Mouse (Mus musculus) layer of hippocampus, adult 2 months (tissue): ENCODE data around the gene Vwa1. TPM values are rescaled to one million over a fixed set of nuclear protein-coding genes. Genes with fewer than 3 reads are reported as not detected.
"Not testable (repeated sequence)": the region's sequence is repeated elsewhere in the genome, so short reads cannot be mapped to it uniquely, and the experiment has no call there.

Experiments used
- DNase-seq, 2 experiments: peaks; one replicate each; pipeline ENCODE4 v3.0.0; 2022; ENCODE audit warnings: low spot score in 2 of 2
- H3K27ac ChIP-seq: fragments of 200-600 bp; 2 replicates; pipeline ENCODE4 v1.8.1; 2022
- H3K4me3 ChIP-seq: fragments of 200-600 bp; 2 replicates; pipeline ENCODE4 v1.8.1; 2022; ENCODE audit warnings: mild to moderate bottlenecking
- CTCF ChIP-seq: fragments of 200-600 bp; conservative IDR thresholded peaks from 2 replicates; pipeline ENCODE4 v1.8.1; 2022; ENCODE audit warnings: antibody characterized with exemption, mild to moderate bottlenecking, moderate library complexity
- total RNA-seq, 2 experiments: library from RNA; stranded (reverse); gene quantifications; 2 replicates each; pipeline ENCODE4 v1.2.3; 2021

Gene Vwa1
- total RNA-seq, 2 experiments from 2014 or later: 9.6 to 9.8 TPM

DNA sequence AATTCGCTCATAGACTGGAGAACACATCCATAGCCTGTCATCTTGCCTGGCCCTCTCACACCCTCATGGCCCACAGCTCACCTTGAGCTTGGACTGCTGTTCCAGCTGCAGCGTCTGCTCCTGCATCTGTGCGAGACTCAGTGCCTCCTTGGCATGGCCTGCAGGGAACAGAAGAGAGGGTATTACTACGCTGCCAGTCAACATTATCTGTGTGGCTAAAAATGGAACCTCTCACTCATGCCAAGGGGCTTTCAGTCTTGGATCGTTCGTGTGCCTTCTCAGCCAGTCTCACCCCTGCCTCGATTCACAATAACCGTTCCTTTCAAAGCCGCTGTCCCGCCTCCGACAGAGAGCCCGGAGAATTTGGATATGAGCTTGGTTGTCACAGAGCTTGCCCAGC lies 17.5 kb downstream of the Vwa1 start:
- no peak for TF ChIP-seq CTCF
- no peak overlapping the region for H3K27ac ChIP-seq
- no peak overlapping the region for H3K4me3 ChIP-seq
- DNase-seq: no peak

DNA sequence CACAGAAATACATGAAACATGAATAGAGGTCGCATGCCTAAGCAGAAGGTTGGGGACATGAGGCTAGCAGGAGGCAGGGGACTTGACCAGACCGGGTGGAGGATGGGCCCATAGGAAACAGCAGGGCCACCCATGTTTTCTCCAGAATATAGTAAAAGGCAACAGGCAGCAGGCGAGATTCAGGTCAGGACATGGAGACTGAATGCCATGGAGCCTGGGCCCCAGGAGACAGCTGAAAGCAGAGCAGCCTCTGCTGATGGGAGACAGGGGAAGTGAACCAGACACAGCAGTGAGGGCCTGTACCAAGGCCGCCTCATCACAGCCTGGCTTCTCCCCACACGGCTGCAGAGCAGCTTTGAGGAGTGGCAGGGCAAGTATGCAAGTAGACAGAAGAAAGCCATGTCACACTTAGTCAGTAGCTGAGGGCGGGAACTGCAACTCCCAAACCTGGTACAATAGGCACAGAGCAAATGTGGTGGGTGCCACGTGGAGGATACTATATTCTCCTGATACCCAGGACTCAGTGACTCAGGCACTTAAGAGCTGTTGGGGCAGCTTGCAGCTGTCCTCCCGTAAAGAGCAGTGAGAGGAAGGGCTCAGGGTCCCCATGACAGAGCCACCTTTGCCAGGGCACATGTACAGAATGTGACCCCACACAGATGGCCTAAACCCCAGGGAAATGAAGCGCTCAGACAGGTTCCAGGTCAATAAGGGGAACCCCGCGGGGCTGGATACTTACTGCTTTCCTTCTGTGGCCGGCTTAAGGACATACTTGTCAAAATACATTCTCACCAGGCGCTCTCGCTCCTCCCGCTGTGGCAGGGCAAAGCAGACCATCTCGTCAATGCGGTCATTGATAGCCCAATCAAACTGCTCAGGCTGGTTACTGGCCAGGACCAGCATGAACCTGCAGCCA lies 27.7 kb downstream of the Vwa1 start:
- no peak for DNase-seq
- Histone ChIP-seq H3K4me3 (no peak overlapping the region), H3K27ac (no peak overlapping the region)
- TF ChIP-seq CTCF: no peak

DNA sequence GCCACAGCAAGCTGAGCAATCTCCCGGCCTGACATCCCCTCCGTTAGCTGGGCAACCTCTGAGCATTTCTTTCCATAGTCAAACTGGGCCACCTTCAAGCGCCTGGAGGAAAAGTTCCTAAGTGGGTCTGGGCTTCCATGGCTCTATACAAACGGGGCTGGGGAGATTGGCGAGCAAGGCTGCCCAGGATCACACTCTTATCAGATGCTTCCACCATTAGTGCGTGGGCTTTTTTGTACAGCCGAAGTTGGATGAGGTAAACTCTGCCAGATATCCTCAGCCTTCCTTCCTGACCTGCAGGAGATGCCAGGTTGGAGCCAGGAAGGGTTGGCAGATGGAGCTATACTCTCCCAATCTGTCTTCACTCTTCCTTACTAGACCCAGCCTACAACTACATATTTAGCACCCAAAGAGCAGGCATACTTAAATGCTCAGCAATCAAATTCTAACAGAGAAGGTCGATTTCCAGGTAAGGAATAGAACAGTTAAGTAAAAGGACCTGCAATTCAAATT lies 28.4 kb downstream of the Vwa1 start:
- TF ChIP-seq CTCF: no peak
- DNase-seq: no peak
- Histone ChIP-seq H3K4me3 (no peak overlapping the region), H3K27ac (no peak overlapping the region)

DNA sequence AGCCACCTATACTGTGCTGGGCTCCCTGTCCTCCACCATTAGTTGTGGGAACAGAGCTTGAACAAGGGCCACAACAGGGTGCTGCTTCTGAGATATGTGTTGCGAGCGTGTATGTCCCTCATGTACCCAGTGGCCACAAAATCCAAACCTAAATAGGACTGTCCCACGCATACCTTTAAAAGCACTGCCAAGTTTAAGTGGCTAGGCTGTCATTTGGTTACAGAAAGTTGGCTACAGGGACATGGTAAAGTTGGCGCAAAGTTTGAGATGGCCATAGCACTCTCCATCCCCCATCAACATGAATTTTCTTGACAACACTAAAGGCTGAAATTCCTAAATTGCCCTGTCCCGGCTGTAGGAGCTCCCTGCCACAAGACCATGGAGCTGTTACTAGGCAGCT lies 29.4 kb downstream of the Vwa1 start:
- no peak overlapping the region for H3K27ac ChIP-seq

DNA sequence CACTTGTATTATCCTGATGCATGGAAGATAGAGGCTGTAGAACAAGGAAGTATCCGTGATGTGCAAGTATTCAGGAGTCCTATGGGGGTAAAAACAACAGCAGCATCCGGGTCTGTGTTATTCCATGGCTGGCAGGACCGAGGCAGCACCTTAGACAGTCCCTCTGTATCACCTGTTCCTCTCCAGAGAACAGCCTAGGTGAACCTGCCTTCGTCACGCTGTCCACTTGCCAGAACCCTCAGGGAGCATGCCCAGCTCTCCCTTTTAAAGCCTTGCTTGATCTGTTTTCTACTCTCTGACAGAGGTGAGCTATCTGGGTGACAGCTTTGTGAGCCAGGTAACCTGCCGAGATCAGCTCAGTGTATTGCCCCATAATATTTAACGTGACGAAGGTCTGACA lies 30.0 kb downstream of the Vwa1 start:
- Histone ChIP-seq H3K4me3 (no peak overlapping the region), H3K27ac (no peak overlapping the region)
- TF ChIP-seq CTCF: no peak
- DNase-seq: no peak

More for the DNA sequence above, 29.4 kb downstream of the Vwa1 start:
- no peak overlapping the region for H3K4me3 ChIP-seq
- no peak for TF ChIP-seq CTCF
- DNase-seq: no peak

DNA sequence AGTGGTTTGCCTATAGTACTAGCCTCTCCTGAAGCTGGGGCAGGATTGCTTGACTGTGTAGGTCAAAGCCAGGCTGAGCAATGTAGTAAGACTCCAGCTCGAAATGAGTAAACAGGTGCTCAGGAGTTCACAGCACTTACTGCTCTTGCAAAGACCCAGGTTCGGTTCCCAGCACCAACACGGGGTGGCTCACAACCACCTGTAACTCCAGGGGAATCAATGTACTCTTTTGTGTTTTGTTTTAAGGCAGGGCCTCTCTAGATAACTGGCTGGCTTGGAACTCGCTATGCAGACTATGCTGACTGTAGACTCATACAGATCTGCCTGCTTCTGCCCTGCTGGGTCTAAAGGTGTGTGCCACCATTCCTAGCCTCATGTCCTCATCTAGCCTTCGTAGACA lies 31.8 kb downstream of the Vwa1 start:
- DNase-seq: no peak
- TF ChIP-seq CTCF: no peak
- Histone ChIP-seq H3K4me3 (no peak overlapping the region), H3K27ac (no peak overlapping the region)

DNA sequence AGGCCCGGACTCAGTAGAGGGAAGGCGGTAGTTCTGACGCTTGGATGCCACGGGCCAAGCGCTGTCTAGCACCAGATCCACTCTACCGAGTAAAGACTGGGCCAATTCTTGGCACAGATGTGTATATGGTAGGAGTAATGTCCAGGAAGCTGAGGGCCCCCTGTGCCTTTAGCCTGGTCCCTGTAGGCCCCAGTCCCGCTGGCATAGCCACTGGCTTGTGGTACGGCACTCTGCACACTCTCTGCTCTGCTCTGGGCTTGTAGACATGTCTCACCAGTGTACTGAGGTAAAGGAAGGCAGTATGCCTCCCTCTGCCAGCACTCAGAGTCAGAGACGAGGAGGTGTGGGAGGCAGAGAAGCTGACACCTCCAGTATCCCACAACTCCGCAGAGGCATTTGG lies 33.8 kb downstream of the Vwa1 start:
- not testable (repeated sequence) for H3K27ac ChIP-seq, H3K4me3 ChIP-seq, DNase-seq

DNA sequence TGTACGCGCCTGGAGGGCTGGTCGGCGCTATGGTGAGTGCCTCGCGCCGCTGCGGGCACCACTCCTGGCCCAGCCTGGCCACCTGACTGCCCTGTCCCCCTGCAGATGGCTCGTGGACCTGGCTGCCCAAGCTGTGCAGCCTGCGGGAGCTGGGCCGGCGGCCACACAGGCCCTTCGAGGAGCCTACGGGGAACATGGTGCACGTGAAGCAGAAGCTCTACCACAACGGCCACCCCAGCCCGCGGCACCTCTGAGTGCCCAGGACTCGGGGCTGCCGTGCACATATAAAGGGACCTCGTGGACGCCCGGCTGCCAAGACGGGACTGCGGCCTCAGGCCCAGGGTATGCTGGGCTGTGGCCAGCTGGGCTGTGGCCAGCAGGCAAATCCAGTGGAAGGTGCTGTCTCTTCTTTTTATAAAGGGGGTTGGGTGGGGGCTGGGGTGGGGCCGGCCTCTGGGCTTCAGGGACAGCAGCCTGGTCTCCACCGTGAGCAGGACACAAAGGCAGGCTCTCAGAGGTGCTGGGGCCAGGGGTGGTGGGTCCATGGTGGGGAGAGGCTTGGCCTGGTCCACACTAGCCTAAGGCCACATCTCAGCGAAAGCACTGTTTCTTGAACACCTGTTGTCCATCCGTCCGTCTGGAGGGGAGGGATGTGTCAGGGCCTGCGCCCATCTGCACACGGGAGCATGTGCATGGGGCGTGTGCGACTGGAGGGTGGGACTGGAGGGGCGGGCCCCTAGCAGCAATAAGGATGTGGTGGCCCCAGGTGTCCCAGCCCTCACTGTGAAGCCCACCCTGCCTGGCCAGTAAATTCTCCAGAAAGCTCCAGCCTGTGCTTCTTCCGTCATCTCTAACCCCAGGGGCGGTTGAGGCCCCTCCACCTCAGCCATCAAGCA lies 34.5 kb downstream of the Vwa1 start:
- Histone ChIP-seq H3K4me3 (no peak overlapping the region), H3K27ac (peak overlapping the region; percentile 57; the same call in 1 of the 2 replicates)
- DNase-seq: no peak
- TF ChIP-seq CTCF: no peak

DNA sequence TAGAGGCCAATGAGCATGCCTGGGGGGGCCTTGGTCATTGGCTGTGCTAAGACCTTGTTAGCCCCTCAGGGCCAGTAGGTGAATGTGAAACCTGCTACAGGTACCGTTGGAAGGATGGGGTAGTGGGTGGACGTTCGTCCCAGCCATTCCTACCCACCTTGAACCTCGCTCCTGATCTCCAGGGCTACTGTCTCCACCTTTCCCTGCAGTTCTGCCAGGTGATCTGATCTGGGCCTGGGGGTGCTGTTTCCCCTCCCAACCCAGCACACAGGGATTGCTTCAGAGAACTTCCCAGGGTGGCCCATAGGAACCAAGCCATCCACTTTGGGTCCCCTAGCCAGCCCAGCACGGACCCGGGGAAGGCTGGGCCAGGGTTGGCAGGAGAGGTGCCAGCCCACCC lies 35.3 kb downstream of the Vwa1 start:
- H3K27ac ChIP-seq: peak overlapping the region; percentile 57; the same call in 1 of the 2 replicates
- H3K4me3 ChIP-seq: no peak overlapping the region
- DNase-seq: no peak
- TF ChIP-seq CTCF: peak; percentile 36

DNA sequence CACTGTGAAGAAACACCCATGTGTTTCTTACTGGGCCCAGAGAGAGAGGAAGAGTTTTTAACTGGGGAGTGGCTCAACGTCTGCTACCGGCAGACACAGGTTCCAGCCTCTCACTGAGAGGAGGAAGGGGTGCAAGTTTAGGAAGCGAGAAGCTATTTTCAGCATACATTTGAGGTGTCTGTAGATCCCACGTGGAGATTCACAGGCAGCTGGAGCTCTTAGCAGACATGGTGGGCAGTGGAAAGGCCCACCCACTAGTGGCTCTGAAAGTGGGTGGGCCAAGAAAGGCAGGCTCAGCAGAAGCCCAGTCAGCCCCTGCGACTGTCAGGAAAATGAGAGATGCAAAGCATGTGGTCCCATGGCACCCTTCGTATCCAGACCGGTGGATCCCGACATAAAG lies 36.2 kb downstream of the Vwa1 start:
- TF ChIP-seq CTCF: no peak
- Histone ChIP-seq H3K4me3 (no peak overlapping the region), H3K27ac (no peak overlapping the region)
- DNase-seq: no peak

DNA sequence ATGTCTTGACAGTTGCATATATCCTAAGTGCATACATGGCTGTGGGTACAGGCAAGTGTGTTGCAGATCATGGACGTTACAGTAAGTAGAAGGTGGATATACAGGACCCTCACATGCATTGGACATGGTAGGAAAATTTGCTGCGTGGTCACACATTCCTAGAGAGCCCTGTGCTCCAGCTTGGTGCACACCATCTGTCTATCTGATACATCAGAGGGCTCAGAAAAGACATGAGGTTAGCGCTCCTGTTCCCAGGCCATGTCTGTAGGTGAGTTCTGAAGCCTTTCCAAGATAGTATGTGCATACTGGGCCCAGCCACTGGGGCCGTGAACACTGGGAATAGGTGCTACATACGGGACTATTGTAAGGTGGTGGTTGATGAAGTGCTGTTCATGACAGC lies 38.1 kb downstream of the Vwa1 start:
- DNase-seq: no peak
- no peak for TF ChIP-seq CTCF
- Histone ChIP-seq H3K27ac (no peak overlapping the region), H3K4me3 (peak overlapping the region; percentile 81)

DNA sequence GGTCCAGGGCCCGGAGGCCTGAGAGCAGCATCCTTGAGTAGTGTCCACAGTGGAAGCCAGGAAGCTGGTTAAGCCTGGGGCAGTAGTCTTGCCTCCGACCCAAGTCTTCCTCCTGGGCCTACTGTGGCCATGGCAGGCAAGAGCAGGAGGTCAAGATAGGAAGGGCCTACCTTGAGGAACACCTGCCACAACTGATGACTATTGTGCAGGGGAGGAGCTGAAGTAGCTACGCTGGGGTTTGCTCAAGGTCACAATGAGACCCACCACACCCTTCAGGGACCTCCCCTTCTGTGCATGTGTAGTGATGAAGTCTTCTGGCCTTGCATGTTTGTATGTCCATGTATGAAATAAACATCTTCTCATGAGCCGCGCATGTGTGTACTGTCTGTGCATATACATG lies 38.7 kb downstream of the Vwa1 start:
- peak overlapping the region; percentile 81 for H3K4me3 ChIP-seq
- peak overlapping the region; percentile 96 for H3K27ac ChIP-seq
- TF ChIP-seq CTCF: no peak
- DNase-seq: no peak
